Mouse (Mus musculus): Measurements from ENCODE around the gene Spata5. TPM values are rescaled to one million over a fixed set of nuclear protein-coding genes. Genes with fewer than 3 reads are reported as not detected.

Spata5 gene
- total and polyA plus RNA-seq, 2 experiments = 1.1 to 8.7 TPM

DNA sequence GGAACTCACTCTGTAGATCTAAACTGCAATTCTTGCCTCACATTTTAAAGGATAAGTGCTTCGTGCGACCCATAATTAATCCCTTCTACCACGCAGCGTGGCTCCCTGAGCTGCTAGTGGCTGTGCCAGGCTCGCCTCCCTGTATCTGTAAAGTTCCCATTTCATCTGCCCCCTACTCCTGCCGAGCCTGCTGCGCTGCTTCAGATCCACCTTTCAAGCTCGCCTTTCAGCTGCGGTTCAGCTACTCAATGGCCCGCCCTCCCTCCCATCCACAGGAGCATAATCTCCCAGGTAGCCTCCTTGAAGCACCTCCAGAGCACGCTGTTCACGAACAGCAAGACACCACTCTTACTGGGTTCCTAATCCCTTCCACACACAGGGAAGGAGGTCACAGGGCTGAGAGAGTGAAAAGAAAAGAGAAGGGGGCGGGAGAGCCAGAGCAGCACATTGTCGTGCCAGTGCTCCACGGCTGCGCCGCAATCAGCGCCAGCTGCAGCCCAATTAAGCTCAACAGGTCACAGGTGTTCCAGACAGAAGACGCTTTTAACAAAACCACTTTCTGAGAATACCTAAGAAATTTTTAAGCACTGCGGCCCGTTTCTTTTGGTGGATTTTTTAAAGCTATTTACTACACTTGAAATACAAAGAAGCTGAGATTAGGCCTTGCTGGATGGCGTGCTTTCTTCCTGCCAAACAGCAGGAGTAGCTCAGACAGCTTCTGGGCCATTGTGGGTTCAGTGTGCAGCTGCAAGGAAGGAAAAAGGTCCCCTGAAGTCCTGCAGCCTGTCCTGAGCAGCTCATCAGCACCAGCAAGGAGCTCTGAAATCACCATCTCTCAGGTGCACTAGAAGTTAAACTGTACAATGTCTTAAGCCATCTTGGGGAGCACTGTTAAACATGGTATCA is 150.2 kb downstream of the Spata5 start:
- Histone ChIP-seq H3K4me3 (ENCODE audit: insufficient read depth, low read depth, low read length) (no peak overlapping the region), H3K79me2 (ENCODE audit: control insufficient read depth, insufficient read depth, low read length) (no peaks in the 10 kb centered on the region), H3K4me1 (ENCODE audit: control insufficient read depth, insufficient read depth, low read length) (no peaks in the 10 kb centered on the region; the same call in 1 of the 2 replicates), H3K27me3 (ENCODE audit: control insufficient read depth, insufficient read depth, low read length) (no peaks in the 10 kb centered on the region), H3K9ac (ENCODE audit: low read depth, low read length) (no peak overlapping the region), H3K36me3 (ENCODE audit: control insufficient read depth, insufficient read depth, low read length) (peaks cover 2% of the 10 kb centered on the region; the same call in 1 of the 2 replicates), H3K27ac (replicated peaks; ENCODE audit: insufficient read depth, low read depth, low read length) (no peak overlapping the region)
- TF ChIP-seq POLR2A (IDR thresholded peaks at IDR 0.05; ENCODE audit: extremely low read depth, insufficient read depth, low read length) = no peak
- no peak for TF ChIP-seq CTCF (IDR thresholded peaks at IDR 0.05; ENCODE audit: low read depth, low read length)
- WGBS = 91% methylated on average over 22 of the region's 22 CpGs
- DNase-seq (ENCODE audit: extremely low read depth, low read depth, low spot score) = no peak

DNA sequence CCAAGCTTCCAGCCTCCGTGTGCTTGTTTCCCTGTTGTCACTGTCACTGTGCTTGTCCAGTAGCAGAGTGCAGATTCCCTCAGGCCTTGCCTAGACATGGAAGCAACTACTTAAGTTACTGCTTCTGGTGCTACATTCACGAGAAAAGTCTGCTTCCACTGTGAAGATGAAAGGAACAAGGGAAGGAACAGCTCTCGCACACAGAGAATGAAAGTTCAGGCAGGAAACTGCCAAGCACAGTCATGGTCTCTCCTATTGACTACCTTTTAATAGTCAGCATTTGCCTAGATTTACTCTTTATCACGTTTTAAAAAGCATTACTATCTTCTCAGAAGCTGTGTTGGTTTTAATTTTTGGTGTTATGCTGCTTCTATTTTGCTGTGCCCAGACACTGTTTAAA is 151.9 kb downstream of the Spata5 start:
- WGBS = 83% methylated on average over 4 of the region's 4 CpGs
- Histone ChIP-seq H3K36me3 (ENCODE audit: control insufficient read depth, insufficient read depth, low read length) (peaks cover 2% of the 10 kb centered on the region; the same call in 1 of the 2 replicates), H3K79me2 (ENCODE audit: control insufficient read depth, insufficient read depth, low read length) (no peaks in the 10 kb centered on the region), H3K4me3 (ENCODE audit: insufficient read depth, low read depth, low read length) (no peak overlapping the region), H3K27me3 (ENCODE audit: control insufficient read depth, insufficient read depth, low read length) (no peaks in the 10 kb centered on the region), H3K9ac (ENCODE audit: low read depth, low read length) (no peak overlapping the region), H3K4me1 (ENCODE audit: control insufficient read depth, insufficient read depth, low read length) (no peaks in the 10 kb centered on the region; the same call in 1 of the 2 replicates), H3K27ac (replicated peaks; ENCODE audit: insufficient read depth, low read depth, low read length) (no peak overlapping the region)
- DNase-seq (ENCODE audit: extremely low read depth, low read depth, low spot score) = no peak
- TF ChIP-seq CTCF (IDR thresholded peaks at IDR 0.05; ENCODE audit: low read depth, low read length) (no peak), POLR2A (IDR thresholded peaks at IDR 0.05; ENCODE audit: extremely low read depth, insufficient read depth, low read length) (no peak)

- no peaks in the 10 kb centered on the region for H3K79me2 ChIP-seq (ENCODE audit: control insufficient read depth, insufficient read depth, low read length)
- DNase-seq (ENCODE audit: extremely low read depth, low read depth, low spot score) = no peak
- H3K4me1 ChIP-seq (ENCODE audit: control insufficient read depth, insufficient read depth, low read length) = no peaks in the 10 kb centered on the region; the same call in 1 of the 2 replicates
- TF ChIP-seq CTCF (IDR thresholded peaks at IDR 0.05; ENCODE audit: low read depth, low read length) (no peak), POLR2A (IDR thresholded peaks at IDR 0.05; ENCODE audit: extremely low read depth, insufficient read depth, low read length) (no peak)
- no peak overlapping the region for H3K4me3 ChIP-seq (ENCODE audit: insufficient read depth, low read depth, low read length)
- H3K9ac ChIP-seq (ENCODE audit: low read depth, low read length) = no peak overlapping the region
- WGBS = 94% methylated on average over 6 of the region's 6 CpGs
- no peaks in the 10 kb centered on the region for H3K27me3 ChIP-seq (ENCODE audit: control insufficient read depth, insufficient read depth, low read length)
- no peak overlapping the region for H3K27ac ChIP-seq (replicated peaks; ENCODE audit: insufficient read depth, low read depth, low read length)
- H3K36me3 ChIP-seq (ENCODE audit: control insufficient read depth, insufficient read depth, low read length) = no peaks in the 10 kb centered on the region
These were observed 152.4 kb downstream of the Spata5 start for GRCm38 (mm10) chr3:37572066-37572465.

- Histone ChIP-seq H3K9ac (ENCODE audit: low read depth, low read length) (no peak overlapping the region), H3K4me3 (ENCODE audit: insufficient read depth, low read depth, low read length) (no peak overlapping the region), H3K27ac (replicated peaks; ENCODE audit: insufficient read depth, low read depth, low read length) (no peak overlapping the region), H3K36me3 (ENCODE audit: control insufficient read depth, insufficient read depth, low read length) (peaks cover 5% of the 10 kb centered on the region; the same call in 1 of the 2 replicates), H3K27me3 (ENCODE audit: control insufficient read depth, insufficient read depth, low read length) (no peaks in the 10 kb centered on the region), H3K4me1 (ENCODE audit: control insufficient read depth, insufficient read depth, low read length) (no peaks in the 10 kb centered on the region; the same call in 1 of the 2 replicates), H3K79me2 (ENCODE audit: control insufficient read depth, insufficient read depth, low read length) (no peaks in the 10 kb centered on the region)
- TF ChIP-seq CTCF (IDR thresholded peaks at IDR 0.05; ENCODE audit: low read depth, low read length) = no peak
- no peak for TF ChIP-seq POLR2A (IDR thresholded peaks at IDR 0.05; ENCODE audit: extremely low read depth, insufficient read depth, low read length)
- no peak for DNase-seq (ENCODE audit: extremely low read depth, low read depth, low spot score)
- 95% methylated on average over 6 of the region's 6 CpGs for WGBS
These were observed 157.1 kb downstream of the Spata5 start for GRCm38 (mm10) chr3:37576840-37577239.

DNA sequence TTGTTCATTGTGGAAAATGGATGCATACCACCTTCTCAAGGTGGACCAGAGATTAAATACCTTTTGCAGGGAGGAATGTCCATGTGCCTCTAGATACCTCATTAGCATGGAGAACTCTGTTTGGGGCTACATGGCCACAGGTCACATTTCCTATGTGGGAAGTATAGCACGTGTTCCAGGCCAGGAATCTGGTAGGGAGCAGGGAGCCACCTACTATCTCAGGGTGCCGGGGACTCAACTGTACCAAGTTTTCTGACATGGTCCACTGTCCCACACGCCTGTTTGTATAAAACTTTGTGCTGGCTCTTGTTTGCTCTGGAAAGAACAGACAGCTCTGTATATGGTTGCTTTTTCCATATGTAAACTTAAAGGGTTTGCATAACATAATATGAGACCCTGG is 158.0 kb downstream of the Spata5 start:
- no peak overlapping the region for H3K9ac ChIP-seq (ENCODE audit: low read depth, low read length)
- DNase-seq (ENCODE audit: extremely low read depth, low read depth, low spot score) = no peak
- peaks cover 5% of the 10 kb centered on the region; the same call in 1 of the 2 replicates for H3K36me3 ChIP-seq (ENCODE audit: control insufficient read depth, insufficient read depth, low read length)
- no peak overlapping the region for H3K4me3 ChIP-seq (ENCODE audit: insufficient read depth, low read depth, low read length)
- no peaks in the 10 kb centered on the region for H3K79me2 ChIP-seq (ENCODE audit: control insufficient read depth, insufficient read depth, low read length)
- no peaks in the 10 kb centered on the region for H3K27me3 ChIP-seq (ENCODE audit: control insufficient read depth, insufficient read depth, low read length)
- no peak overlapping the region for H3K27ac ChIP-seq (replicated peaks; ENCODE audit: insufficient read depth, low read depth, low read length)
- H3K4me1 ChIP-seq (ENCODE audit: control insufficient read depth, insufficient read depth, low read length) = no peaks in the 10 kb centered on the region; the same call in 1 of the 2 replicates
- TF ChIP-seq POLR2A (IDR thresholded peaks at IDR 0.05; ENCODE audit: extremely low read depth, insufficient read depth, low read length) (no peak), CTCF (IDR thresholded peaks at IDR 0.05; ENCODE audit: low read depth, low read length) (no peak)
- WGBS = over 99% methylated on average over 3 of the region's 3 CpGs

- no peak for DNase-seq (ENCODE audit: extremely low read depth, low read depth, low spot score)
- Histone ChIP-seq H3K4me3 (ENCODE audit: insufficient read depth, low read depth, low read length) (no peak overlapping the region), H3K79me2 (ENCODE audit: control insufficient read depth, insufficient read depth, low read length) (no peaks in the 10 kb centered on the region), H3K9ac (ENCODE audit: low read depth, low read length) (no peak overlapping the region), H3K27ac (replicated peaks; ENCODE audit: insufficient read depth, low read depth, low read length) (no peak overlapping the region), H3K4me1 (ENCODE audit: control insufficient read depth, insufficient read depth, low read length) (peaks cover 3% of the 10 kb centered on the region; the same call in 1 of the 2 replicates), H3K27me3 (ENCODE audit: control insufficient read depth, insufficient read depth, low read length) (no peaks in the 10 kb centered on the region), H3K36me3 (ENCODE audit: control insufficient read depth, insufficient read depth, low read length) (peaks cover 3% of the 10 kb centered on the region; the same call in 1 of the 2 replicates)
- no peak for TF ChIP-seq POLR2A (IDR thresholded peaks at IDR 0.05; ENCODE audit: extremely low read depth, insufficient read depth, low read length)
- TF ChIP-seq CTCF (IDR thresholded peaks at IDR 0.05; ENCODE audit: low read depth, low read length) = no peak
- 87% methylated on average over 5 of the region's 5 CpGs for WGBS
These were observed 164.9 kb downstream of the Spata5 start for GRCm38 (mm10) chr3:37584576-37584975.

Data from liver, adult 2 months (tissue).